Mouse (Mus musculus) lung, adult 10 weeks (tissue): Measurements from ENCODE around the gene Ets1. TPM values are rescaled to one million over a fixed set of nuclear protein-coding genes. Genes with fewer than 3 reads are reported as not detected.

Experiments used
- polyA plus RNA-seq: library from polyadenylated mRNA; stranded (reverse); fragments of 350-450 nt; fragmentation: Illumina TruSeq; extraction: RNeasy Lipid Tissue Mini Kit (QIAGEN cat#74804); gene quantifications from one replicate; pipeline ENCODE4 v1.2.3, GENCODE M21; 2014; ENCODE audit warnings: low read depth, low replicate concordance; ENCODE audit not compliant: insufficient read depth

Gene Ets1
- 37.1 TPM for polyA plus RNA-seq

GRCm38 (mm10) chr9:32635627-32636385 lies at the start of gene Ets1:
Gene Ets1 (plus strand): TSS chr9:32636221.

Other genes with a start within 250 kb of the Ets1 start
- gene Fli1, start 93.4 kb upstream of the Ets1 start, polyA plus RNA-seq = 10.8 TPM